Mouse (Mus musculus) CH12.LX (cell line): ENCODE measurements around the gene Caln1. TPM values are rescaled to one million over a fixed set of nuclear protein-coding genes. Genes with fewer than 3 reads are reported as not detected.
A peak's percentile ranks its signal among the peaks of the same experiment; 100 is the strongest.

Experiments
- DNase-seq: peaks from one replicate; pipeline ENCODE4 v3.0.0-alpha.2; 2013; ENCODE audit errors: extremely low read depth
- H3K27ac ChIP-seq: 2 replicates; pipeline ENCODE4 v1.5.1; 2012; ENCODE audit warnings: low read depth, mild to moderate bottlenecking, control low read depth, moderate library complexity; ENCODE audit not compliant: insufficient read depth
- H3K27me3 ChIP-seq: replicated peaks from 2 replicates; pipeline ENCODE3; 2012; ENCODE audit warnings: inconsistent platforms
- H3K36me3 ChIP-seq, 2 experiments: replicated peaks in 1 of 2; 2 replicates each; pipeline versions ENCODE3 to v1.6.1; 2012; ENCODE audit warnings: inconsistent platforms in 1 of 2, low read length in 1 of 2, mild to moderate bottlenecking in 1 of 2, mixed read lengths in 1 of 2, moderate library complexity in 1 of 2; ENCODE audit not compliant: control insufficient read depth in 1 of 2, insufficient read depth in 1 of 2
- H3K4me1 ChIP-seq, 2 experiments: 2 replicates each; pipeline ENCODE4 v1.6.1; 2012; ENCODE audit warnings: inconsistent platforms in 1 of 2, moderate library complexity in 1 of 2; ENCODE audit not compliant: insufficient read depth in 2 of 2, control insufficient read depth in 1 of 2
- H3K4me2 ChIP-seq: 2 replicates; pipeline ENCODE4 v1.6.1; 2012; ENCODE audit warnings: low read depth, mild to moderate bottlenecking, control low read depth; ENCODE audit not compliant: poor library complexity, insufficient read depth, severe bottlenecking
- H3K4me3 ChIP-seq, 3 experiments: fragments of 150-350 bp in 1 of 3; sonication (generic) in 1 of 3; replicated peaks in 1 of 3; 2 replicates each; pipeline versions ENCODE3 to v1.5.1; 2011 to 2012; ENCODE audit warnings: low read depth in 2 of 3, low read length in 2 of 3, mild to moderate bottlenecking in 2 of 3, moderate library complexity in 2 of 3, control low read depth in 1 of 3, improper control_type of control experiment in 1 of 3, inconsistent platforms in 1 of 3, mixed read lengths in 1 of 3; ENCODE audit not compliant: poor library complexity in 1 of 3
- H3K79me2 ChIP-seq: replicated peaks from 2 replicates; pipeline ENCODE4 v1.6.1; 2012; ENCODE audit warnings: mild to moderate bottlenecking, moderate library complexity; ENCODE audit not compliant: control insufficient read depth, poor library complexity, insufficient read depth, severe bottlenecking; ENCODE audit errors: extremely low read depth
- H3K9ac ChIP-seq: 2 replicates; pipeline ENCODE4 v1.6.1; 2012; ENCODE audit warnings: low read depth, mild to moderate bottlenecking, control low read depth, moderate library complexity; ENCODE audit not compliant: insufficient read depth
- H3K9me3 ChIP-seq: replicated peaks from 2 replicates; pipeline ENCODE3; 2012; ENCODE audit warnings: low read length, inconsistent platforms, mixed read lengths
- BHLHE40 ChIP-seq: IDR thresholded peaks from 2 replicates; pipeline ENCODE4 v1.6.1; 2011; ENCODE audit warnings: mild to moderate bottlenecking, low read depth, low read length, improper control_type of control experiment
- CHD1 ChIP-seq: IDR thresholded peaks from 2 replicates; pipeline ENCODE4 v1.6.1; 2012; ENCODE audit warnings: low read depth, low read length, improper control_type of control experiment, inconsistent platforms
- CTCF ChIP-seq, 2 experiments: IDR thresholded peaks in 1 of 2; conservative IDR thresholded peaks in 1 of 2; 2 replicates each; pipeline ENCODE4 v1.5.1; 2011 to 2012; ENCODE audit warnings: low read depth in 2 of 2, low read length in 2 of 2, improper control_type of control experiment in 1 of 2, inconsistent platforms in 1 of 2, mild to moderate bottlenecking in 1 of 2, moderate library complexity in 1 of 2
- E2F4 ChIP-seq: IDR thresholded peaks from 2 replicates; pipeline ENCODE4 v1.6.1; 2011; ENCODE audit warnings: low read depth, low read length, improper control_type of control experiment; ENCODE audit not compliant: insufficient replicate concordance
- HCFC1 ChIP-seq: IDR thresholded peaks from 2 replicates; pipeline ENCODE4 v1.6.1; 2012; ENCODE audit warnings: low read depth, mild to moderate bottlenecking, inconsistent platforms, low read length, improper control_type of control experiment
- JUN ChIP-seq: IDR thresholded peaks from 2 replicates; pipeline ENCODE4 v1.6.1; 2011; ENCODE audit warnings: low read depth, mild to moderate bottlenecking, low read length, improper control_type of control experiment, moderate library complexity; ENCODE audit not compliant: insufficient read depth
- KAT2A ChIP-seq: IDR thresholded peaks from 2 replicates; pipeline ENCODE4 v1.6.1; 2012; ENCODE audit warnings: low read length, improper control_type of control experiment, inconsistent platforms; ENCODE audit not compliant: insufficient replicate concordance
- MAFK ChIP-seq: IDR thresholded peaks from 2 replicates; pipeline ENCODE4 v1.6.1; 2011; ENCODE audit warnings: low read length, improper control_type of control experiment; ENCODE audit not compliant: insufficient replicate concordance
- MAZ ChIP-seq: IDR thresholded peaks from 2 replicates; pipeline ENCODE4 v1.6.1; 2012; ENCODE audit warnings: low read depth, mild to moderate bottlenecking, inconsistent platforms, low read length, improper control_type of control experiment, moderate library complexity
- NELFE ChIP-seq: IDR thresholded peaks from 2 replicates; pipeline ENCODE4 v1.6.1; 2011; ENCODE audit warnings: low read depth, low read length, improper control_type of control experiment
- RAD21 ChIP-seq: IDR thresholded peaks from 2 replicates; pipeline ENCODE4 v1.6.1; 2011; ENCODE audit warnings: low read depth, mild to moderate bottlenecking, low read length, improper control_type of control experiment, moderate library complexity
- SMC3 ChIP-seq: IDR thresholded peaks from 2 replicates; pipeline ENCODE4 v1.6.1; 2011; ENCODE audit warnings: low read depth, low read length, improper control_type of control experiment
- USF1 ChIP-seq: IDR thresholded peaks from 2 replicates; pipeline ENCODE4 v1.6.1; 2014; ENCODE audit warnings: low read depth, mild to moderate bottlenecking, inconsistent platforms, low read length, improper control_type of control experiment
- USF2 ChIP-seq: conservative IDR thresholded peaks from 2 replicates; pipeline ENCODE4 v1.6.1; 2011; ENCODE audit warnings: low read depth, low read length, improper control_type of control experiment
- ZC3H11A ChIP-seq: IDR thresholded peaks from 2 replicates; pipeline ENCODE4 v1.6.1; 2012; ENCODE audit warnings: low read depth, mild to moderate bottlenecking, inconsistent platforms, low read length, improper control_type of control experiment
- dilution Hi-C: fragments of 300-500 bp; cut with MboI; formaldehyde crosslinking; loops from 2 replicates; pipeline ENCODE4 v1.14.3; 2020; ENCODE audit warnings: low sequenced_read_pairs; ENCODE audit not compliant: extremely low pct_unique_long_range_greater_than_20kb, extremely low pct_ligation_motif_present
- in situ Hi-C: fragments of 300-500 bp; cut with MboI; formaldehyde crosslinking; loops from 3 replicates; pipeline ENCODE4 v1.14.3; 2019; ENCODE audit warnings: low sequenced_read_pairs, low pct_ligation_motif_present, low pct_unique_long_range_greater_than_20kb, mixed read lengths
- polyA plus RNA-seq: library from polyadenylated mRNA; unstranded; fragments of >175 nt; gene quantifications from 2 replicates; pipeline ENCODE4 v1.2.1, GENCODE M21; 2012; ENCODE audit warnings: low read depth; ENCODE audit not compliant: insufficient read length
- total RNA-seq, 2 experiments: library from RNA; depleted of rRNA; stranded (reverse); fragments of 300-350 nt in 1 of 2; fragments of >200 nt in 1 of 2; gene quantifications; 2 replicates each; pipeline ENCODE4 v1.2.3; 2012 to 2014

Gene Caln1
- total and polyA plus RNA-seq, 3 experiments = under 0.01 TPM; not detected in 2

- Histone ChIP-seq H3K36me3 (no peaks in the 10 kb centered on the region), H3K4me1 (peaks cover 3 to 7% of the 10 kb centered on the region in 2 experiments; a peak in 1 of 4 replicates), H3K4me3 (no peak overlapping the region), H3K79me2 (no peaks in the 10 kb centered on the region), H3K9me3 (peaks cover 37% of the 10 kb centered on the region), H3K27me3 (no peaks in the 10 kb centered on the region), H3K4me2 (no peak overlapping the region), H3K27ac (no peak overlapping the region), H3K9ac (no peak overlapping the region)
- in situ Hi-C loops = loop anchor here (10.0 to 25.0 kb wide), 6 partner anchors 93 to 579 kb away; no protein-coding TSS in a partner anchor
- DNase-seq = peak; percentile 38
- TF ChIP-seq CTCF (conservative IDR thresholded peaks at IDR 0.05 in 1 of 2, IDR thresholded peaks at IDR 0.05 in 1 of 2; ENCODE audit: low read depth in 2 of 2, low read length in 2 of 2) (peak; percentile 38 to 74; a peak in 3 of 4 replicates), BHLHE40 (no peak), RAD21 (peak; percentile 72), HCFC1 (no peak), SMC3 (peak; percentile 43), CHD1 (no peak)
- dilution Hi-C loops = no loop called here
These were observed 488.9 kb downstream of the Caln1 start for GRCm38 (mm10) chr5:130858148-130858547.

- Histone ChIP-seq H3K4me3 (no peak overlapping the region), H3K9ac (no peak overlapping the region), H3K79me2 (no peaks in the 10 kb centered on the region), H3K36me3 (peaks cover 0 to 2% of the 10 kb centered on the region in 2 experiments), H3K4me2 (no peak overlapping the region), H3K4me1 (peaks cover 3 to 11% of the 10 kb centered on the region in 2 experiments; a peak in 1 of 4 replicates), H3K27me3 (no peaks in the 10 kb centered on the region), H3K9me3 (peaks cover 42% of the 10 kb centered on the region), H3K27ac (no peak overlapping the region)
- no peak for DNase-seq
- dilution Hi-C loops = no loop called here
- TF ChIP-seq USF1 = no peak
- no peak for TF ChIP-seq KAT2A
- no peak for TF ChIP-seq MAFK
- TF ChIP-seq E2F4 = no peak
- in situ Hi-C loops = loop anchor here (10.0 to 25.0 kb wide), 6 partner anchors 94 to 579 kb away; no protein-coding TSS in a partner anchor
These were observed 489.5 kb downstream of the Caln1 start for GRCm38 (mm10) chr5:130858706-130859105.

- no peaks in the 10 kb centered on the region for H3K79me2 ChIP-seq
- no peak overlapping the region for H3K27ac ChIP-seq
- H3K27me3 ChIP-seq = no peaks in the 10 kb centered on the region
- peaks cover 3 to 11% of the 10 kb centered on the region in 2 experiments; a peak in 1 of 4 replicates for H3K4me1 ChIP-seq
- in situ Hi-C loops (loop anchor here (10.0 to 25.0 kb wide), 6 partner anchors 95 to 578 kb away; no protein-coding TSS in a partner anchor), dilution Hi-C loops (no loop called here)
- peaks cover 38% of the 10 kb centered on the region for H3K9me3 ChIP-seq
- TF ChIP-seq JUN (no peak), USF2 (no peak), RAD21 (no peak), MAZ (no peak), NELFE (no peak), ZC3H11A (no peak), CTCF (conservative IDR thresholded peaks at IDR 0.05 in 1 of 2, IDR thresholded peaks at IDR 0.05 in 1 of 2; ENCODE audit: low read depth in 2 of 2, low read length in 2 of 2) (peak in 1 of 2 experiments; percentile 38; a peak in 2 of 4 replicates)
- H3K4me2 ChIP-seq = no peak overlapping the region
- DNase-seq = no peak
- H3K9ac ChIP-seq = no peak overlapping the region
- H3K4me3 ChIP-seq = no peak overlapping the region
- H3K36me3 ChIP-seq = peaks cover 0 to 4% of the 10 kb centered on the region in 2 experiments
These were observed 490.5 kb downstream of the Caln1 start for GRCm38 (mm10) chr5:130859736-130860135.
